Mouse (Mus musculus) CH12.LX (cell line): ENCODE results near the gene Defb22. TPM values are rescaled to one million over a fixed set of nuclear protein-coding genes. Genes with fewer than 3 reads are reported as not detected.

Source experiments
- DNase-seq: peaks from one replicate; pipeline ENCODE4 v3.0.0-alpha.2; 2013; ENCODE audit errors: extremely low read depth
- H3K27ac ChIP-seq: 2 replicates; pipeline ENCODE4 v1.5.1; 2012; ENCODE audit warnings: low read depth, mild to moderate bottlenecking, control low read depth, moderate library complexity; ENCODE audit not compliant: insufficient read depth
- H3K27me3 ChIP-seq: replicated peaks from 2 replicates; pipeline ENCODE3; 2012; ENCODE audit warnings: inconsistent platforms
- H3K36me3 ChIP-seq, 2 experiments: replicated peaks in 1 of 2; 2 replicates each; pipeline versions ENCODE3 to v1.6.1; 2012; ENCODE audit warnings: inconsistent platforms in 1 of 2, low read length in 1 of 2, mild to moderate bottlenecking in 1 of 2, mixed read lengths in 1 of 2, moderate library complexity in 1 of 2; ENCODE audit not compliant: control insufficient read depth in 1 of 2, insufficient read depth in 1 of 2
- H3K4me1 ChIP-seq, 2 experiments: 2 replicates each; pipeline ENCODE4 v1.6.1; 2012; ENCODE audit warnings: inconsistent platforms in 1 of 2, moderate library complexity in 1 of 2; ENCODE audit not compliant: insufficient read depth in 2 of 2, control insufficient read depth in 1 of 2
- H3K4me2 ChIP-seq: 2 replicates; pipeline ENCODE4 v1.6.1; 2012; ENCODE audit warnings: low read depth, mild to moderate bottlenecking, control low read depth; ENCODE audit not compliant: poor library complexity, insufficient read depth, severe bottlenecking
- H3K4me3 ChIP-seq, 3 experiments: fragments of 150-350 bp in 1 of 3; sonication (generic) in 1 of 3; replicated peaks in 1 of 3; 2 replicates each; pipeline versions ENCODE3 to v1.5.1; 2011 to 2012; ENCODE audit warnings: low read depth in 2 of 3, low read length in 2 of 3, mild to moderate bottlenecking in 2 of 3, moderate library complexity in 2 of 3, control low read depth in 1 of 3, improper control_type of control experiment in 1 of 3, inconsistent platforms in 1 of 3, mixed read lengths in 1 of 3; ENCODE audit not compliant: poor library complexity in 1 of 3
- H3K79me2 ChIP-seq: replicated peaks from 2 replicates; pipeline ENCODE4 v1.6.1; 2012; ENCODE audit warnings: mild to moderate bottlenecking, moderate library complexity; ENCODE audit not compliant: control insufficient read depth, poor library complexity, insufficient read depth, severe bottlenecking; ENCODE audit errors: extremely low read depth
- H3K9ac ChIP-seq: 2 replicates; pipeline ENCODE4 v1.6.1; 2012; ENCODE audit warnings: low read depth, mild to moderate bottlenecking, control low read depth, moderate library complexity; ENCODE audit not compliant: insufficient read depth
- H3K9me3 ChIP-seq: replicated peaks from 2 replicates; pipeline ENCODE3; 2012; ENCODE audit warnings: low read length, inconsistent platforms, mixed read lengths
- CHD1 ChIP-seq: IDR thresholded peaks from 2 replicates; pipeline ENCODE4 v1.6.1; 2012; ENCODE audit warnings: low read depth, low read length, improper control_type of control experiment, inconsistent platforms
- CHD2 ChIP-seq: IDR thresholded peaks from 2 replicates; pipeline ENCODE4 v1.6.1; 2011; ENCODE audit warnings: low read length, improper control_type of control experiment
- ELF1 ChIP-seq: IDR thresholded peaks from 2 replicates; pipeline ENCODE4 v1.6.1; 2014; ENCODE audit warnings: low read depth, mild to moderate bottlenecking, inconsistent platforms, low read length, improper control_type of control experiment
- EP300 ChIP-seq: IDR thresholded peaks from 2 replicates; pipeline ENCODE4 v1.6.1; 2011; ENCODE audit warnings: low read length, improper control_type of control experiment
- HCFC1 ChIP-seq: IDR thresholded peaks from 2 replicates; pipeline ENCODE4 v1.6.1; 2012; ENCODE audit warnings: low read depth, mild to moderate bottlenecking, inconsistent platforms, low read length, improper control_type of control experiment
- IRF4 ChIP-seq: IDR thresholded peaks from 2 replicates; pipeline ENCODE4 v1.6.1; 2014; ENCODE audit warnings: low read depth, mild to moderate bottlenecking, inconsistent platforms, low read length, improper control_type of control experiment
- KAT2A ChIP-seq: IDR thresholded peaks from 2 replicates; pipeline ENCODE4 v1.6.1; 2012; ENCODE audit warnings: low read length, improper control_type of control experiment, inconsistent platforms; ENCODE audit not compliant: insufficient replicate concordance
- MAFK ChIP-seq: IDR thresholded peaks from 2 replicates; pipeline ENCODE4 v1.6.1; 2011; ENCODE audit warnings: low read length, improper control_type of control experiment; ENCODE audit not compliant: insufficient replicate concordance
- MAZ ChIP-seq: IDR thresholded peaks from 2 replicates; pipeline ENCODE4 v1.6.1; 2012; ENCODE audit warnings: low read depth, mild to moderate bottlenecking, inconsistent platforms, low read length, improper control_type of control experiment, moderate library complexity
- MXI1 ChIP-seq: IDR thresholded peaks from 2 replicates; pipeline ENCODE4 v1.6.1; 2011; ENCODE audit warnings: mild to moderate bottlenecking, low read depth, low read length, improper control_type of control experiment
- MYC ChIP-seq: IDR thresholded peaks from 2 replicates; pipeline ENCODE4 v1.6.1; 2011; ENCODE audit warnings: low read depth, mild to moderate bottlenecking, improper control_type of control experiment, low read length
- NELFE ChIP-seq: IDR thresholded peaks from 2 replicates; pipeline ENCODE4 v1.6.1; 2011; ENCODE audit warnings: low read depth, low read length, improper control_type of control experiment
- NRF1 ChIP-seq: IDR thresholded peaks from 2 replicates; pipeline ENCODE4 v1.6.1; 2014; ENCODE audit warnings: low read depth, mild to moderate bottlenecking, inconsistent platforms, low read length, improper control_type of control experiment, moderate library complexity
- POLR2AphosphoS2 ChIP-seq: IDR thresholded peaks from 2 replicates; pipeline ENCODE4 v1.6.1; 2011; ENCODE audit warnings: low read depth, low read length, improper control_type of control experiment
- RAD21 ChIP-seq: IDR thresholded peaks from 2 replicates; pipeline ENCODE4 v1.6.1; 2011; ENCODE audit warnings: low read depth, mild to moderate bottlenecking, low read length, improper control_type of control experiment, moderate library complexity
- RCOR1 ChIP-seq: conservative IDR thresholded peaks from 2 replicates; pipeline ENCODE4 v1.6.1; 2012; ENCODE audit warnings: low read depth, mild to moderate bottlenecking, inconsistent platforms, low read length, improper control_type of control experiment
- SIN3A ChIP-seq: IDR thresholded peaks from 2 replicates; pipeline ENCODE4 v1.6.1; 2012; ENCODE audit warnings: low read length, improper control_type of control experiment, inconsistent platforms
- SMC3 ChIP-seq: IDR thresholded peaks from 2 replicates; pipeline ENCODE4 v1.6.1; 2011; ENCODE audit warnings: low read depth, low read length, improper control_type of control experiment
- TBP ChIP-seq: conservative IDR thresholded peaks from 2 replicates; pipeline ENCODE4 v1.6.1; 2011; ENCODE audit warnings: low read depth, low read length, improper control_type of control experiment
- TCF12 ChIP-seq: IDR thresholded peaks from 2 replicates; pipeline ENCODE4 v1.6.1; 2014; ENCODE audit warnings: low read depth, mild to moderate bottlenecking, inconsistent platforms, low read length, improper control_type of control experiment
- UBTF ChIP-seq: IDR thresholded peaks from 2 replicates; pipeline ENCODE4 v1.6.1; 2012; ENCODE audit warnings: low read depth, mild to moderate bottlenecking, inconsistent platforms, low read length, improper control_type of control experiment, moderate library complexity
- USF2 ChIP-seq: conservative IDR thresholded peaks from 2 replicates; pipeline ENCODE4 v1.6.1; 2011; ENCODE audit warnings: low read depth, low read length, improper control_type of control experiment
- ZC3H11A ChIP-seq: IDR thresholded peaks from 2 replicates; pipeline ENCODE4 v1.6.1; 2012; ENCODE audit warnings: low read depth, mild to moderate bottlenecking, inconsistent platforms, low read length, improper control_type of control experiment
- ZKSCAN1 ChIP-seq: IDR thresholded peaks from 2 replicates; pipeline ENCODE4 v1.6.1; 2012; ENCODE audit warnings: low read depth, inconsistent platforms, low read length, improper control_type of control experiment, borderline replicate concordance
- ZMIZ1 ChIP-seq: IDR thresholded peaks from 2 replicates; pipeline ENCODE4 v1.6.1; 2012; ENCODE audit warnings: low read depth, mild to moderate bottlenecking, inconsistent platforms, low read length, improper control_type of control experiment
- ZNF384 ChIP-seq: IDR thresholded peaks from 2 replicates; pipeline ENCODE4 v1.6.1; 2012; ENCODE audit warnings: low read depth, low read length, improper control_type of control experiment, inconsistent platforms
- dilution Hi-C: fragments of 300-500 bp; cut with MboI; formaldehyde crosslinking; loops from 2 replicates; pipeline ENCODE4 v1.14.3; 2020; ENCODE audit warnings: low sequenced_read_pairs; ENCODE audit not compliant: extremely low pct_unique_long_range_greater_than_20kb, extremely low pct_ligation_motif_present
- in situ Hi-C: fragments of 300-500 bp; cut with MboI; formaldehyde crosslinking; loops from 3 replicates; pipeline ENCODE4 v1.14.3; 2019; ENCODE audit warnings: low sequenced_read_pairs, low pct_ligation_motif_present, low pct_unique_long_range_greater_than_20kb, mixed read lengths
- polyA plus RNA-seq: library from polyadenylated mRNA; unstranded; fragments of >175 nt; gene quantifications from 2 replicates; pipeline ENCODE4 v1.2.1, GENCODE M21; 2012; ENCODE audit warnings: low read depth; ENCODE audit not compliant: insufficient read length
- total RNA-seq, 2 experiments: library from RNA; depleted of rRNA; stranded (reverse); fragments of 300-350 nt in 1 of 2; fragments of >200 nt in 1 of 2; gene quantifications; 2 replicates each; pipeline ENCODE4 v1.2.3; 2012 to 2014

Defb22 gene
- total and polyA plus RNA-seq, 3 experiments, result not detected

DNA sequence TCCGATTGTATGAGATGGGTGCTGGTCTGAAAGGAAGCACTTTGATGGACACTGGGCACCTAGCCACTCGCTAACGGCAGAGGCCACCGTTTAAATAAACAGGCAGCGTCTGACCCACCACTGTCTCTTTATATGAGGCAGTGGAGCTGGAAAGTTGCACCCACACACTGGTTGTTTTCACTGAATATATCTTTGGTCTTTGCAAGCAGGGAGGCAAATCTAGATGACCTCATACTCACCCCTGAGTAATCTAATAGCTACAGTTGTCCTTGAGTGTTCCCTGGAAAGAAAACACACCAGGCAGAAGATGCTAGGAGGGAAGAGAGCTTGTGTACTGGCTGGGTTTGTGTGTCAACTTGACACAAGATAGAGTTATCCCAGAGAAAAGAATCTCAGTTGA lies 42.5 kb downstream of the Defb22 start:
- dilution Hi-C loops, result no loop called here
- DNase-seq, result no peak
- no peak overlapping the region for H3K4me2 ChIP-seq
- H3K27me3 ChIP-seq, result peaks cover 69% of the 10 kb centered on the region
- no peak overlapping the region for H3K27ac ChIP-seq
- TF ChIP-seq TCF12 (no peak), MXI1 (no peak), SIN3A (no peak), NELFE (no peak), ZMIZ1 (no peak), MAZ (no peak), ELF1 (no peak), RAD21 (no peak), EP300 (no peak), ZNF384 (no peak), CHD2 (no peak), NRF1 (no peak), CHD1 (no peak)
- H3K4me3 ChIP-seq, result no peak overlapping the region
- peaks cover 4 to 8% of the 10 kb centered on the region in 2 experiments for H3K4me1 ChIP-seq
- H3K36me3 ChIP-seq, result no peaks in the 10 kb centered on the region
- H3K9ac ChIP-seq, result no peak overlapping the region
- no peaks in the 10 kb centered on the region for H3K9me3 ChIP-seq
- in situ Hi-C loops, result no loop called here
- no peaks in the 10 kb centered on the region for H3K79me2 ChIP-seq

DNA sequence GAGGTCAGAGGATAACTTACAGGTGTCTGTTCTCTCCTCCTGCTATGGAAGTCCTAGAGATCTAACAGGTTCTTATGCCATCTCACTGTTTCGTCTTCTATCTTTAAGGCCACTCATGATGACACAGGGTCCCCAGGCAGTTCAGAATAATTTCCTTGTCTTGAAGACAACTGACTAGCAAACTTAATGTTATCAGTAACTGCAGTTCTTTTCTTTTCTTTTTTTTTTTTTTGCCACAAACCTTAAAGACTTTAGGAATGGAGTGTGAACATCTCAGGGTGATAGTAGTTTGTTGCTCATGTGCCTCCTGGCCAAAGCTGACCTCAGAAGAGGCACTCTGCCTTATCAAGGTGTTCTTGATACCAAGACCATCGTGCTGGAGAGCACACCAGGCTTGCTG lies 43.3 kb downstream of the Defb22 start:
- dilution Hi-C loops, result no loop called here
- in situ Hi-C loops, result no loop called here

More for the DNA sequence above, 43.3 kb downstream of the Defb22 start:
- no peak for DNase-seq
- TF ChIP-seq KAT2A, result no peak
- no peak for TF ChIP-seq MAFK
- TF ChIP-seq NELFE, result no peak
- no peak for TF ChIP-seq ELF1
- no peak for TF ChIP-seq HCFC1
- no peak for TF ChIP-seq ZMIZ1
- no peak for TF ChIP-seq MXI1
- TF ChIP-seq NRF1, result no peak
- TF ChIP-seq MYC, result no peak
- TF ChIP-seq IRF4, result no peak
- no peak for TF ChIP-seq ZC3H11A
- TF ChIP-seq USF2, result no peak
- no peak for TF ChIP-seq ZKSCAN1
- TF ChIP-seq POLR2AphosphoS2, result no peak
- TF ChIP-seq UBTF, result no peak
- TF ChIP-seq TBP, result no peak
- no peak for TF ChIP-seq SMC3
- no peak for TF ChIP-seq RCOR1
- Histone ChIP-seq H3K4me3 (no peak overlapping the region), H3K27ac (no peak overlapping the region), H3K9me3 (no peaks in the 10 kb centered on the region), H3K4me1 (no peaks in the 10 kb centered on the region), H3K9ac (no peak overlapping the region), H3K4me2 (no peak overlapping the region), H3K79me2 (no peaks in the 10 kb centered on the region), H3K36me3 (no peaks in the 10 kb centered on the region), H3K27me3 (peaks cover 73% of the 10 kb centered on the region)
